Mouse (Mus musculus): ENCODE measurements around the gene Tmco4.

GRCm38 (mm10) chr4:139082790-139083564, 110.3 kb downstream of the Tmco4 start:
- TF ChIP-seq CTCF (IDR thresholded peaks at IDR 0.05; ENCODE audit: insufficient read depth, low read depth, low read length) (no peak), POLR2A (IDR thresholded peaks at IDR 0.05; ENCODE audit: insufficient read depth, low read depth, low read length) (no peak)

All from olfactory bulb, adult 2 months (tissue).